Mouse (Mus musculus) intestine, embryonic 16.5 days (tissue): Measurements from ENCODE around the gene Gm49450. TPM values are rescaled to one million over a fixed set of nuclear protein-coding genes. Genes with fewer than 3 reads are reported as not detected.

ENCODE experiments used
- ATAC-seq: fragments of 200-750 bp; cut with Nextera tagmentation; 2 replicates; pipeline ENCODE4 v1.8.0; 2017; ENCODE audit warnings: moderate TSS enrichment, moderate library complexity
- H3K27ac ChIP-seq: fragments of 300-500 bp; sonication (generic); 2 replicates; pipeline ENCODE4 v1.5.1; 2014; ENCODE audit warnings: mild to moderate bottlenecking, low read length
- H3K27me3 ChIP-seq: fragments of 300-500 bp; sonication (generic); replicated peaks from 2 replicates; pipeline ENCODE4 v1.6.1; 2014; ENCODE audit warnings: low read length, control low read depth, mixed read lengths; ENCODE audit not compliant: control insufficient read depth, insufficient read depth
- H3K36me3 ChIP-seq: fragments of 300-500 bp; sonication (generic); 2 replicates; pipeline ENCODE4 v1.6.1; 2014; ENCODE audit warnings: low read length, control low read depth; ENCODE audit not compliant: control insufficient read depth, insufficient read depth
- H3K4me1 ChIP-seq: fragments of 300-500 bp; sonication (generic); 2 replicates; pipeline ENCODE4 v1.6.1; 2014; ENCODE audit warnings: low read length, control low read depth, mixed read lengths; ENCODE audit not compliant: control insufficient read depth, insufficient read depth
- H3K4me2 ChIP-seq: fragments of 300-500 bp; sonication (generic); 2 replicates; pipeline ENCODE4 v1.6.1; 2014; ENCODE audit warnings: low read depth, low read length, control low read depth
- H3K4me3 ChIP-seq: fragments of 300-500 bp; sonication (generic); 2 replicates; pipeline ENCODE4 v1.5.1; 2014; ENCODE audit warnings: mild to moderate bottlenecking, low read length
- H3K9ac ChIP-seq: fragments of 300-500 bp; sonication (generic); 2 replicates; pipeline ENCODE4 v1.6.1; 2014; ENCODE audit warnings: low read depth, low read length
- H3K9me3 ChIP-seq: fragments of 300-500 bp; sonication (generic); 2 replicates; pipeline ENCODE4 v1.6.1; 2016; ENCODE audit warnings: low read length, control low read depth; ENCODE audit not compliant: control insufficient read depth
- WGBS: fragments of 180-500 bp; shearing (Covaris S2); extraction: QIAGEN DNeasy Blood & Tissue Kit; methylation state at CpG from one replicate; pipeline ENCODE4 v1.1.7; 2014; 5-methylcytosine and 5-hydroxymethylcytosine counted together
- polyA plus RNA-seq: library from polyadenylated mRNA; unstranded; fragments of >200 nt; fragmentation: Nextera tagmentation; extraction: Ambion mirVana; gene quantifications from 2 replicates; pipeline ENCODE4 v1.2.1, GENCODE M21; 2015

Gene Gm49450
- polyA plus RNA-seq, 1 experiment from 2014 or later, result not detected

GRCm38 (mm10) chr15:98948857-98949606 lies 4.3 kb downstream of the Gm49450 start:
- H3K4me2 ChIP-seq, result no peak overlapping the region
- no peaks in the 10 kb centered on the region for H3K9me3 ChIP-seq
- no peak overlapping the region for H3K27ac ChIP-seq
- no peaks in the 10 kb centered on the region for H3K36me3 ChIP-seq
- 68% methylated on average over 6 of the region's 6 CpGs for WGBS
- no peak for ATAC-seq
- no peaks in the 10 kb centered on the region for H3K27me3 ChIP-seq
- no peaks in the 10 kb centered on the region for H3K4me1 ChIP-seq
- no peak overlapping the region for H3K4me3 ChIP-seq
- H3K9ac ChIP-seq, result no peak overlapping the region

GRCm38 (mm10) chr15:98948382-98948781 lies 5.0 kb downstream of the Gm49450 start:
- no peaks in the 10 kb centered on the region for H3K9me3 ChIP-seq
- no peak overlapping the region for H3K27ac ChIP-seq
- no peaks in the 10 kb centered on the region for H3K27me3 ChIP-seq
- H3K4me2 ChIP-seq, result no peak overlapping the region
- no peaks in the 10 kb centered on the region for H3K36me3 ChIP-seq
- no peak for ATAC-seq
- no peak overlapping the region for H3K4me3 ChIP-seq
- H3K9ac ChIP-seq, result no peak overlapping the region
- no peaks in the 10 kb centered on the region for H3K4me1 ChIP-seq

- Histone ChIP-seq H3K9me3 (no peaks in the 10 kb centered on the region), H3K27me3 (no peaks in the 10 kb centered on the region), H3K27ac (no peak overlapping the region), H3K4me2 (no peak overlapping the region), H3K4me3 (no peak overlapping the region), H3K36me3 (no peaks in the 10 kb centered on the region), H3K9ac (no peak overlapping the region), H3K4me1 (no peaks in the 10 kb centered on the region)
- no peak for ATAC-seq
- whole genome bisulfite sequencing, result 53% methylated on average over 3 of the region's 3 CpGs
These were observed 5.5 kb downstream of the Gm49450 start for GRCm38 (mm10) chr15:98947884-98948283.

- Histone ChIP-seq H3K4me2 (no peak overlapping the region), H3K27me3 (no peaks in the 10 kb centered on the region), H3K27ac (no peak overlapping the region), H3K4me3 (no peak overlapping the region), H3K4me1 (no peaks in the 10 kb centered on the region), H3K36me3 (no peaks in the 10 kb centered on the region), H3K9me3 (no peaks in the 10 kb centered on the region), H3K9ac (no peak overlapping the region)
- no peak for ATAC-seq
- WGBS, result 62% methylated on average over 4 of the region's 4 CpGs
These were observed 10.2 kb downstream of the Gm49450 start for GRCm38 (mm10) chr15:98943133-98943532.

- H3K9me3 ChIP-seq, result no peaks in the 10 kb centered on the region
- no peak overlapping the region for H3K27ac ChIP-seq
- H3K4me2 ChIP-seq, result no peak overlapping the region
- H3K4me1 ChIP-seq, result no peaks in the 10 kb centered on the region
- no peak overlapping the region for H3K9ac ChIP-seq
- ATAC-seq, result no peak
- H3K36me3 ChIP-seq, result no peaks in the 10 kb centered on the region
- H3K4me3 ChIP-seq, result no peak overlapping the region
- WGBS, result 82% methylated on average over 4 of the region's 4 CpGs
- no peaks in the 10 kb centered on the region for H3K27me3 ChIP-seq
These were observed 11.3 kb downstream of the Gm49450 start for GRCm38 (mm10) chr15:98942081-98942480.

GRCm38 (mm10) chr15:98941539-98941938 lies 11.8 kb downstream of the Gm49450 start:
- Histone ChIP-seq H3K4me1 (no peaks in the 10 kb centered on the region), H3K9ac (no peak overlapping the region), H3K27me3 (no peaks in the 10 kb centered on the region), H3K9me3 (no peaks in the 10 kb centered on the region), H3K36me3 (no peaks in the 10 kb centered on the region), H3K4me3 (no peak overlapping the region), H3K27ac (no peak overlapping the region), H3K4me2 (no peak overlapping the region)
- ATAC-seq, result no peak
- 72% methylated on average over 2 of the region's 2 CpGs for WGBS

- no peak for ATAC-seq
- H3K9me3 ChIP-seq, result no peaks in the 10 kb centered on the region
- no peak overlapping the region for H3K4me2 ChIP-seq
- no peak overlapping the region for H3K9ac ChIP-seq
- no peak overlapping the region for H3K27ac ChIP-seq
- H3K4me3 ChIP-seq, result no peak overlapping the region
- 77% methylated on average over 10 of the region's 10 CpGs for WGBS
- no peaks in the 10 kb centered on the region for H3K27me3 ChIP-seq
- H3K36me3 ChIP-seq, result no peaks in the 10 kb centered on the region
- peaks cover 1% of the 10 kb centered on the region for H3K4me1 ChIP-seq
These were observed 12.5 kb downstream of the Gm49450 start for GRCm38 (mm10) chr15:98940816-98941215.

GRCm38 (mm10) chr15:98934217-98934839 lies 19.0 kb downstream of the Gm49450 start, which contains the start of gene Tuba1b:
Gene Tuba1b (minus strand): TSS chr15:98934565.
- Histone ChIP-seq H3K4me3 (peak within 1 kb of the TSS; percentile 82), H3K9ac (peak within 1 kb of the TSS; percentile 89), H3K4me2 (peak within 1 kb of the TSS; percentile 87), H3K36me3 (peaks cover 4% of the 10 kb centered on the region; the same call in 1 of the 2 replicates), H3K9me3 (no peaks in the 10 kb centered on the region), H3K27ac (peak within 1 kb of the TSS; percentile 97), H3K27me3 (no peaks in the 10 kb centered on the region), H3K4me1 (peaks cover 8% of the 10 kb centered on the region)
- ATAC-seq, result peak; percentile 98
- WGBS, result 0% methylated on average over 50 of the region's 58 CpGs

GRCm38 (mm10) chr15:98933833-98934216 lies 19.5 kb downstream of the Gm49450 start:
- Histone ChIP-seq H3K27ac (peak overlapping the region; percentile 97), H3K9me3 (no peaks in the 10 kb centered on the region), H3K27me3 (no peaks in the 10 kb centered on the region), H3K4me2 (peak overlapping the region; percentile 87), H3K4me3 (peak overlapping the region; percentile 82), H3K9ac (peak overlapping the region; percentile 89), H3K4me1 (peaks cover 8% of the 10 kb centered on the region), H3K36me3 (peaks cover 4% of the 10 kb centered on the region; the same call in 1 of the 2 replicates)
- peak; percentile 90 for ATAC-seq
- under 1% methylated on average over 35 of the region's 35 CpGs for WGBS
